22 mouse cellular contexts compared by ENCODE assay signal in the genomic region with DNA sequence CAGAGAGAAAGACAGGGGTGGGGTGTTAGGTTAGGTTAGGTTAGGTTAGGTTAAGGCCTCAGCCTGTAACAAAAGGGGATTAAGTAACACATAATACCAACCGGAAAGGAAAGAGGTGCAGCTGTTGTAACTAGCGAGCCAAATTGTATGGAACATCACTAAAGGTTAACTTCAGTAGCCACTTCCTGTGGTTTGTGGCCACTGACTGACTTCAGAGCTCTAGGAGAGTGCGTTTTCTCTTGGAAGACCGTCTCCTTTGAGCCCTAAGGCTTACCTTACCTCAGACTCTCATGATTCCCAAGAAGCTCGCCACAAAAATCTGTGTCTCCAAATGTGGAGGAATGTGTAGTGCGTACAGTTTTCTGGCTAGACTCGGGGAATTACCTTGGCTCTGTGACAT.
A peak's percentile ranks its signal among the peaks of the same experiment; 100 is the strongest.
DNase-seq lines count a peak whose midpoint lies in the region; ATAC-seq lines count a peak whose summit lies in the region.
"Had no signal": no experiment of that assay in that cellular context is flagged by ENCODE, and none has a peak within 500 bp of the region (broad histone marks: within the 10 kb centered on the region; RNA-seq: fewer than 3 reads in every experiment).

No protein-coding gene starts in this region.

- ATAC-seq in hindbrain, embryonic 11.5 days (ENCODE audit: low FRiP score) = no peak
- ATAC-seq in forebrain, embryonic 14.5 days = no peak
- ATAC-seq: intestine, embryonic 15.5 days; midbrain, embryonic 13.5 days had no signal

- H3K4me3 ChIP-seq in hindbrain, embryonic 10.5 days = no peak overlapping the region
- no peak overlapping the region for H3K4me3 ChIP-seq in hindbrain, embryonic 11.5 days (ENCODE audit: low read depth, low read length)
- H3K4me3 ChIP-seq in forebrain, embryonic 14.5 days (ENCODE audit: low read depth, low read length) = no peak overlapping the region
- H3K4me3 ChIP-seq: forebrain, embryonic 12.5 days; hindbrain, embryonic 13.5 days; intestine, embryonic 15.5 days; limb, embryonic 12.5 days; liver, embryonic 13.5 days; midbrain, embryonic 13.5 days; stomach, embryonic 15.5 days had no signal

- no peak overlapping the region for H3K9ac ChIP-seq in hindbrain, embryonic 11.5 days (ENCODE audit: low read depth, low read length)
- no peak overlapping the region for H3K9ac ChIP-seq in forebrain, embryonic 14.5 days (ENCODE audit: low read length)
- H3K9ac ChIP-seq: forebrain, embryonic 12.5 days; hindbrain, embryonic 13.5 days; intestine, embryonic 15.5 days; limb, embryonic 12.5 days; liver, embryonic 13.5 days; lung, embryonic 14.5 days; midbrain, embryonic 13.5 days; stomach, embryonic 15.5 days had no signal

- H3K36me3 ChIP-seq in hindbrain, embryonic 10.5 days = no peaks in the 10 kb centered on the region
- H3K36me3 ChIP-seq in hindbrain, embryonic 11.5 days (ENCODE audit: control insufficient read depth, insufficient read depth, low read length) = no peaks in the 10 kb centered on the region
- no peaks in the 10 kb centered on the region for H3K36me3 ChIP-seq in forebrain, embryonic 14.5 days (ENCODE audit: control insufficient read depth, insufficient read depth, low read length)
- H3K36me3 ChIP-seq: forebrain, embryonic 12.5 days; hindbrain, embryonic 13.5 days; intestine, embryonic 15.5 days; limb, embryonic 12.5 days; liver, embryonic 13.5 days; midbrain, embryonic 13.5 days; stomach, embryonic 15.5 days had no signal

- DNase-seq in hindbrain, embryonic 10.5 days (ENCODE audit: low spot score) = no peak
- DNase-seq in hindbrain, embryonic 11.5 days (ENCODE audit: low spot score) = no peak
- peak; percentile 47 for DNase-seq in T-cell, adult 2 months (ENCODE audit: low spot score)
- peak; percentile 60 for DNase-seq in induced T-regulatory cell, adult 2 months (ENCODE audit: low read depth)
- DNase-seq in thymus, postnatal 25 days = peak; percentile 41
- DNase-seq in forebrain, embryonic 14.5 days (ENCODE audit: low spot score) = no peak
- no peak for DNase-seq in heart, adult 18-20 months
- no peak for DNase-seq in lung, postnatal 10 days
- DNase-seq: adrenal gland, adult 8-10 months; cerebellum, adult 9-11 months; gastrocnemius, postnatal 10 days; kidney, postnatal 36 days; layer of hippocampus, adult 9-11 months; liver, embryonic 13.5 days; lung, embryonic 14.5 days had no signal

- 0 out of 2 replicates have a peak overlapping the region, but pooled peaks have one; percentile 40 for H3K27ac ChIP-seq in hindbrain, embryonic 10.5 days
- no peak overlapping the region for H3K27ac ChIP-seq in hindbrain, embryonic 11.5 days (ENCODE audit: low read depth, low read length)
- H3K27ac ChIP-seq in forebrain, embryonic 14.5 days (ENCODE audit: low read depth, low read length) = no peak overlapping the region
- H3K27ac ChIP-seq: forebrain, embryonic 12.5 days; hindbrain, embryonic 13.5 days; intestine, embryonic 15.5 days; liver, embryonic 13.5 days; macrophage; midbrain, embryonic 13.5 days; stomach, embryonic 15.5 days had no signal

- no peaks in the 10 kb centered on the region for H3K9me3 ChIP-seq in hindbrain, embryonic 10.5 days
- H3K9me3 ChIP-seq in hindbrain, embryonic 11.5 days (ENCODE audit: control insufficient read depth, low read length) = no peaks in the 10 kb centered on the region
- H3K9me3 ChIP-seq in forebrain, embryonic 14.5 days (replicated peaks; ENCODE audit: control insufficient read depth, low read length) = no peaks in the 10 kb centered on the region
- H3K9me3 ChIP-seq: forebrain, embryonic 12.5 days; hindbrain, embryonic 13.5 days; intestine, embryonic 15.5 days; limb, embryonic 12.5 days; liver, embryonic 13.5 days; midbrain, embryonic 13.5 days; stomach, embryonic 15.5 days had no signal

- H3K4me2 ChIP-seq in hindbrain, embryonic 11.5 days (replicated peaks; ENCODE audit: low read depth, low read length) = no peak overlapping the region
- H3K4me2 ChIP-seq in forebrain, embryonic 14.5 days (ENCODE audit: low read length) = no peak overlapping the region
- H3K4me2 ChIP-seq: forebrain, embryonic 12.5 days; hindbrain, embryonic 13.5 days; intestine, embryonic 15.5 days; limb, embryonic 12.5 days; liver, embryonic 13.5 days; lung, embryonic 14.5 days; midbrain, embryonic 13.5 days; stomach, embryonic 15.5 days had no signal

- 90% methylated on average over 7 of the region's 7 CpGs for WGBS in hindbrain, embryonic 10.5 days
- 85% methylated on average over 7 of the region's 7 CpGs for WGBS in hindbrain, embryonic 11.5 days
- WGBS in forebrain, embryonic 14.5 days = 88% methylated on average over 7 of the region's 7 CpGs

- H3K27me3 ChIP-seq in hindbrain, embryonic 10.5 days (ENCODE audit: insufficient read depth, poor library complexity, severe bottlenecking) = no peaks in the 10 kb centered on the region
- no peaks in the 10 kb centered on the region for H3K27me3 ChIP-seq in hindbrain, embryonic 11.5 days (ENCODE audit: control insufficient read depth, insufficient read depth, low read length)
- no peaks in the 10 kb centered on the region for H3K27me3 ChIP-seq in forebrain, embryonic 14.5 days (replicated peaks; ENCODE audit: control insufficient read depth, insufficient read depth, low read length)
- H3K27me3 ChIP-seq: forebrain, embryonic 12.5 days; hindbrain, embryonic 13.5 days; intestine, embryonic 15.5 days; liver, embryonic 13.5 days; midbrain, embryonic 13.5 days; stomach, embryonic 15.5 days had no signal

- peaks cover 26% of the 10 kb centered on the region for H3K4me1 ChIP-seq in hindbrain, embryonic 10.5 days (replicated peaks)
- H3K4me1 ChIP-seq in hindbrain, embryonic 11.5 days (replicated peaks; ENCODE audit: control insufficient read depth, insufficient read depth, low read length) = no peaks in the 10 kb centered on the region
- no peaks in the 10 kb centered on the region for H3K4me1 ChIP-seq in forebrain, embryonic 14.5 days (ENCODE audit: control insufficient read depth, insufficient read depth, low read length)
- H3K4me1 ChIP-seq: intestine, embryonic 15.5 days; liver, embryonic 13.5 days; stomach, embryonic 15.5 days had no signal

Comparison
In these comparisons a context has a peak if more than half of its experiments do, and no peak if none do; other contexts are left out.
1. DNase-seq: peak in T-cell, adult 2 months (single experiment), induced T-regulatory cell, adult 2 months (single experiment) and thymus, postnatal 25 days (single experiment); none in hindbrain, embryonic 10.5 days (single experiment), hindbrain, embryonic 11.5 days (single experiment), forebrain, embryonic 14.5 days (single experiment), heart, adult 18-20 months (0 of 2) and lung, postnatal 10 days (single experiment).